Mouse (Mus musculus) spleen, embryonic (tissue): ENCODE results near the gene Bcl2l12.

ENCODE experiments used
- CTCF ChIA-PET: fragments of 350-600 bp; sonication (Branson Sonifier 250); formaldehyde crosslinking; loops from one replicate; lab custom pipeline; 2022; lab: Charles Lee

The Bcl2l12 gene

DNA sequence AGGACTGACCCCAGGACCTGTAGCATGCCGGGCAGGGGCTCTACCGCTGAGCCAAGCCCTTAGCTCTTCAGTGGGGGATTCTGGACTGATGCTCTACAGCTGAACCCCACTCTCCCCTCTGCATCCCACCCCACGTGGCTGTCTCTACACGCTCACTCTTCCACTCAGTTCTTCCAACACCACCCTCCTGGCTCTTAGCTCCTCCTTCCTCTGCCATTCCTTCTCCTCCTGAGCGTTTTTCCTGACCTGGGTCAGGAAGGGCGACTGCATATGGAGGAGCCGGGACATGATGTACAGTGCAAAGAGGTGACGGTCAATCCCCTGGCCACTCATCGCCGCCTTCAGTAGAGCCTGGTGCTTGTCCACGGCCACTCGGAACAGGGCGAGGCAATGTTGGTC, 38.0 kb downstream of the Bcl2l12 start:
- CTCF ChIA-PET: no interaction called here

DNA sequence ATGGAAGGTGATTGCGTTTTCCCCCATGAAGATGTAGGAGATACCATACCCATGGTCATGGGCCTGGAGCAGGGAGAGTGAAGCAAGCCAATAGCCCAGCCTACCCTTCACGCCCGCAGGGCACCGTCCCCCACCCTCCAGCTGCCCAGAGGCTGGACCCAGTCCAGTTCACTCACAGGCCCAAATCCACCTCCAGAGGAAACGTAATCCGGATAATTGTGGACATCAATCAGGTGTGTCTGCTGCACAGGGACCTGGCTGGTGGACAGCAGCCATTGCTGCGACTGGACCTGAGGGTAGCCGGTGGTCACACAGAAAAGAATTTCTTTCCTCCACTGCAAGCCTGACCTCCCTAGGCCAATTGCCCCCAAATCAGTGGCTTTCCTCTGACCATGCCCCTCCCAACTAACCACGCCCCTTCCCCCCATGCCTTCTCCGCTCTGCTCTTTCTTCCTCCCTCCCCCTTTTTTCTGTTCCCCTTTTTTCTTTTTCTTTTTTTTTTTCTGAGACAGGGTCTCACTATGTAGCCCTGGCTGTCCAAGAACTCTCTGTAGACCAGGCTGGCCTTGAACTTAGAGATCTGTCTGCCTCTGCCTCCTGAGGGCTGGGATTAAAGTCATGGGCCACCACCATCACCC, 38.5 kb downstream of the Bcl2l12 start:
- CTCF ChIA-PET: no interaction called here

DNA sequence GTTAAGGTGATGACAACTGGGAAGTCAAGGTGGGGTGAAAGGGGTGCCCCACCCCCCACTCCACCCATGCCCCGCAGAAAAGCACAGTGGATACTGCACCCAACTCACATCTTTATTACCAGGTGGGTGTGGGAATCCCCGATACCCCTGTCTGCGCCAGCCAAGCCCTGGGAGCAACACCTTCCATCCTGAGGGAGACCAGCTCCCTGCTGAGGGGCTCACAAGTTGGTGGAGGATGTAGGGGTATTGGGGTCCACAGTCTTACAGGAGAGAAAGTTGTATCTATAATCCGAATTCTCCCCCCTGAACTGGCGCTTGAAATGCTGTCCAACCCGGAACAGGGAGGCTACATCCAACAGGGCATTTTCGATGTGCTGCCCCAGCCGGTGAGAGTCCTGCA, 39.2 kb downstream of the Bcl2l12 start:
- CTCF ChIA-PET: no interaction called here

DNA sequence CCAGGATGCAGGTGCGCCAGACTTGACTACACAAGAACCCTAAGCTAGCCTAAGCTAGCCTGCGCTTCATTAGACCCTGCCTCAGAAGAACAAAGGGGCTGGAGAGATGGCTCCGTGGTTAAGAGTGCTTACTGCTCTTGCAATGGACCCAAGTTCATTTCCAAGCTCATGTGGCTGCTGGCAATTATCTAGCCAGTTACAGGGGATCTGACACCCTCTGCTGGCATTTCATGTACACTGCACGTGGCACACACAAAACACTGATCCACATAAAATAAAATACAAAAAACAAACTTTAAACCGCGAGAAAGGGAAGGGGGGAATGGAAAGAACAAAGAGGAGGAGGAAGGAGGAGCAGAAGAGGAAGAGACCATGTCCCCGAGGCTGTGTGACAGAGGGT, 40.3 kb downstream of the Bcl2l12 start:
- CTCF ChIA-PET: no interaction called here

DNA sequence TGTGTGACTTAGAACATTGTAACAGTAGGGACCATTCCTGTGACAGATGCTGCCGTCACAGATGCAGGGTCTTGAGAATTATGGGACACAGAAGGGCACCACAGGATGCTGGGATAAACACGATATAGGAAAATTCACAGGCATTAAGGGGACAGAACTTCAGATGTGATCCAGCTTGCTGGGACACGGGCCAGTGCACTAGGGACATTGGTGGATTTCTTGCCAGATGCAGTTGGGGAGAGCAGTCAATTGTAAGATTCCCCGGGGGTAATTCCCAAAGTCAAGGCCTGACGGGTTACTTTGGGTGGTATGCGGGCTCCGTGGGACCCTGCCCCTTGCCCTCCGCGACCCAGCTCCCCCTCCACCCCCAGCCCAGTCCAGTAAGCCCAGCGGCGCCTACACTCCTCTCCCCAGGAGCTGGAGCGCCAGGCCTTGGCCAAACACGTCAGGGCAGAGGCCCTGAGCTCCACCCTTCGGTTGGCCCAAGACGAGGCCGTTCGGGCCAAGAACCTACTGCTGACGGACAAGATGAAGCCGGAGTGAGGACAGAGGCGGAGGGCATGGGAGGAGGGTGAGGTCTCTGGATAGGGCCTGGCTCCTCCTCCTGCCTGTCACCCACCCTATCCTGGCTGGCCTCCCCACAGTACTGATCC, 41.2 kb downstream of the Bcl2l12 start:
- CTCF ChIA-PET: interaction anchor here (0.6 kb wide), 1 partner anchor 166 kb away, joined by 3 read pairs; no protein-coding TSS in a partner anchor

DNA sequence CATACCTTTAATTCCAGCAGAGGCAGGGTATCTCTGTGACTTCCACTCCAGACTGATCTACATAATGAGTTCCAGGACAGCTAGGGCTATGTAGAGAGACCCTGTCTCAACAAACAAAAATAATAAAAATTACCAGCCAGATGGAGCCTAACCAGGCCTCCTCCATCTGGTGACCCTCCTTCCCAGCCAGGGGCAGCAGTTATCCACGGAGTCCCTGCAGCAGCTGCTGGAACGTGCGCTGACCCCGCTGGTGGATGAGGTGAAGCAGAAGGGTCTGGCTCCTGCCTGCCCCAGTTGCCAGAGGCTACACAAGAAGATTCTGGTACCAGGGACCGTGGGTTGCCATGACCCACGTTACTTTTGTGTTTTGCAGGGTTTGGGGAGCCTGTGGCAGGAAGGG, 42.2 kb downstream of the Bcl2l12 start:
- CTCF ChIA-PET: interaction anchor here (0.5 kb wide), 1 partner anchor 167 kb away, joined by 3 read pairs; no protein-coding TSS in a partner anchor

DNA sequence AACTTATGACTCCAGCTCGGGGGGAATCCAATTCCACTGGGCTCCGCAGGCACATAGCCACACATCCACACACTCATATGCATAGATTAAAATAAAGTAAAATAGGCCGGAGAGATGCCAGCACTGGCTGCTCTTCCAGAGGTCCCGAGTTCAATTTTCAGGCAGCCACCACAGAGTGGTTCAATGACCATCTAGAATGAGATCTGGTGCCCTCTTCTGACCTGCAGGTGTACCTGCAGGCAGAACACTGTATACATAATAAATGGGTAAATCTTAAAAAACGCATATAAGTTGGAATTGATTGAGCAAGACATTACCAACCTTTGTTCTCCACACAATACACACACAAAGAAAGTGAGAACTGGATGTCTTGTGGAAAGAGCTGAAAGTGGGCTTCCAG, 42.9 kb downstream of the Bcl2l12 start:
- CTCF ChIA-PET: interaction anchor here (0.5 kb wide), 1 partner anchor 168 kb away, joined by 3 read pairs; no protein-coding TSS in a partner anchor

DNA sequence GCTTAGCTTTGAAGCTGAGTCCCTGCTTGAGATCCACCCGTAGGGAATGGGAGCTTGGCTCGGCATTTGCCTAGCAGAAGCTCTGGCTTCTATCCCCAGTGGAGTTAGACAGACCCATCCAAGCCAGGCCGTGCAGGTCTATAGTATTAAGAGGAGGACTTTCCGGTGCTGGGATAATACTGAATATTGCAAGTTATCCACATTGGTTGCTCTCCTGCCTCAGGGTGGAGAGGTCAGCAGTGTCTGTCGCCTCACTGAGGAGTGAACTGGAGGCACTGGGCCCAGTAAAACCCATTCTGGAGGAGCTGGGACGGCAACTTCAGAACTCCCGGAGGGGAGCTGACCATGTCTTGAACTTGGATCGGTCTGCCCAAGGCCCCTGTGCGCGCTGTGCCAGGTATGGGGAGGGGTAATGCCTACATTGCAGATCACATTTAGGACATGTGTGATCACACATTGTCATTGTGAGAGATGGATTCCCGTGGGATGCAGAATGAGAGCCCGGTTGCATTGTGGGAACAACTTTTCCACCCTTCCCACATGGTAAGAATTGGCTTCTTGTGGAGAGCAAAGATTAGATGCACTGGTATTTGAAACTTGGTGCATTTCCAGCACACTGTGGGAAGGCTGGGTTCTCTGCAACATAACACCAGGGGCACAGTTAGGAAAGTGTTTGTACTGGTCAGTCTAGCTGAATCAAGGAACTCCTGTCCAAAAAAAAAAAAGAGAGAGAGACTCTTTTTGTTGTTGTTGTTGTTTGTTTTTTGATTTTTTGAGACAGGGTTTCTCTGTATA, 44.2 kb downstream of the Bcl2l12 start:
- CTCF ChIA-PET: no interaction called here

DNA sequence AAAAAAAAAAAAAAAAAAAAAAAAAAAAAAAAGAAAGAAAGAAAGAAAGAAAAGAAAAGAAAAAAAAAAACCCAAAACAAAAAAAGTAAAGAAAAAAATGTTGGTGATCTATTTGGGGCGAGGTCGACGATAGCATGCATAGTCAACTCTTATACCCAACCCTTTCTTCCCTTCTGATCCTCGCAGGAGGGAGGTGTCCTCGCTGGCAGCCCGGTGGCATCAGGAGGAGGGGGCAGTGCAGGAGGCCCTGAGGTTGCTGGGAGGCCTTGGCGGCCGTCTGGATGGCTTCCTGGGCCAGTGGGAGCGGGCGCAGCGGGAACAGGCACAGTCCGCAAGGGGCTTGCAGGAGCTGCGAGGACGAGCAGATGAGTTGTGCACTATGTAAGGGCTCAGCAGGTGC, 45.0 kb downstream of the Bcl2l12 start:
- CTCF ChIA-PET: no interaction called here

DNA sequence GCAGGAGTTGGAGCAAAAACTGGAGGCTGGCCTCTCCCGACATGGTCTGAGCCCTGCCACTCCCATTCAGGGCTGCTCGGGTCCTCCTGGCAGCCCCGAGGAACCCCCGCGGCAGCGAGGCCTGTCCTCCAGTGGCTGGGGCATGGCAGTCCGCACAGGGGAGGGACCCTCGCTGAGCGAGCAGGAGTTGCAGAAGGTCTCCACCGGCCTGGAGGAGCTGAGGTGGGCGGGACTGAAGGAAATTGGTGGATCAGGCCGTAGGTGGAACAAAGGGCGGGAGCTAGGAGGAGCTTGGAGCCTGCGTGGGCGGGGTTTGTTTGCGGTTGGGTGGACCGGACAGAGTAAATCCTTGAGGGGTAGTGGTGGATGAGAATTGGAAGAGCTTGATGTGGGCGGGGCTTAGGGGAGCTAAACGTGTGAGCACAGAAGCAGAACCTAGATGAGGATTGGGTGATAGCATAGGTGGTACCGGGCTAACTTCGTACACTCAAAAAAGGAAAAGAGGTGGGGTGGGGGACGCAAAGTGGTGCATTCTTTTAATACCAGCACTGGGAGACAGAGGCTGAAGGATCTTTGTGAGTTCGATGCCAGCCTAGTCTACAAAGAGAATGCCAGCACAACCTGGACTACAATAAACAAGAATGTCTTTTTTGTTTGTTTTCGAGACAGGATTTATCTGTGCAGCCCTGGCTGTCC, 45.8 kb downstream of the Bcl2l12 start:
- CTCF ChIA-PET: interaction anchor here (0.5 kb wide), 1 partner anchor 353 kb away, joined by 3 read pairs; no protein-coding TSS in a partner anchor

DNA sequence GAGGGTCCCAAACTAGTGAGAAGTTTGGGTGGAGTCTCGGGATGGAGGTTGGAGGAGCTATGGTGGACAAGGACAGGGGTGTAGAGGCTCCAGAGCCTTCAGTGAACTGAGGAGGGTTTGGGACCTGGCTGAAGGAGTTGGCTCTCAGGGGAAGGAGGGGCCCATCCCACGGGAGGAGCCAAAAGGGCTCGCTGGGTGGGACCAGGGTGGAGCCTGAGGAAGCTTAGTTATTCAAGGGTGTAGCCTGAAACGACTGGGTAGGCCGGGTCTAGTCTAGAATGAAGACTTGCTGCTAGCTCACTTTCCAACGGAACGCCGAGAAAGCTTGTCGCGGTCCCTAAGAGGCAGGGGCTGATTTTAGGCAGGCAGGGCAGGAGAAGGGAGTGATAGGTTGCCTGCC, 46.6 kb downstream of the Bcl2l12 start:
- CTCF ChIA-PET: no interaction called here

DNA sequence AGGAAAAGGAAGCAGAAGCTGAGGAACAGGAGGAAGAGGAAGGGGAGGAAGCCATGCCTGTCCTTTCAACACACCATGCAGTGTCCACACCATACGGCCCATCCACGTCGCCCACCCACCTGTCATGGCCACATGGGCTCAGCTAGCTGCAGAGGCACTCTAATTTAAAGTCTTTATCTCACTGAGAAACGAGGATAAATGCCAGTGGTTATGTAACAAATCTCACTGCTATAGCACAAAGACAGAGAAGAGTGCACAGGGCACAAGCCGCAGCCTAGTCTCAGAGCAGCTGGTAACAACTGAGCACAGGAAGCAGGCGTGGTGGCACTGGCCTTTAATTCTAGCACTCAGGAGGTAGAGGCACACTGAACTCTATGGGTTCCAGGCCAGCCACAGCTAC, 48.6 kb downstream of the Bcl2l12 start:
- CTCF ChIA-PET: no interaction called here

DNA sequence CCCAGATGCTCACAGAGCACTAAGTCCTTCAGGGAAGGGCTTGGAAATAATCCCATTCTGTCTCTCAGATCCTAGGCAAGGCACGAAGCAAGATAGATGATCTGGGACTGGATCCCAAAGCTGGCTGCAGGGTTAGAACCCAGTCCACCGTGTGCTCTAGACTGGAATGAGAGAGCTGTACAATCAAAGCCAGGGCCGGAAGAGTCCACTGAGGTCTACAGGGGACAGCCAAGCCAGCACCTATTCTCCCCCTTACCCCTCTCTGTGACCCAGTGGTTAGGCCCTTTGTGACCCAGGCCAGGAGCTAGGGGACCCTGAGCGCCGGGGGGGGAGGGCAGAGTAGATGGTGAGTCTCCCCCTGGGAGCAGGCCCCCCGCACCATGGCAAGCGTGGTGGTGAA, 55.6 kb downstream of the Bcl2l12 start, which contains the start of gene Tsks:
Gene Tsks (plus strand): TSS at position 301 of the 400 bp plus-strand sequence.
- CTCF ChIA-PET: no interaction called here
